Mouse (Mus musculus) gastrocnemius, adult 8-10 months (tissue): ENCODE measurements around the gene Cul1. TPM values are rescaled to one million over a fixed set of nuclear protein-coding genes. Genes with fewer than 3 reads are reported as not detected.

Experiments used
- DNase-seq, 2 experiments: peaks; one replicate each; pipeline ENCODE4 v3.0.0; 2022; ENCODE audit warnings: low spot score in 2 of 2
- total RNA-seq, 4 experiments: library from RNA; stranded (reverse); gene quantifications; 2 replicates each; pipeline ENCODE4 v1.2.4; 2022

The Cul1 gene
- total RNA-seq, 4 experiments from 2014 or later, result 61.5 to 72.4 (median 69.9) TPM

- DNase-seq, result no peak
Observed at GRCm38 (mm10) chr6:47472444-47472843, 19.2 kb downstream of the Cul1 start.

- no peak for DNase-seq
Observed at GRCm38 (mm10) chr6:47482027-47482426, 28.8 kb downstream of the Cul1 start.

- no peak for DNase-seq
Observed at GRCm38 (mm10) chr6:47494562-47494961, 41.4 kb downstream of the Cul1 start.

GRCm38 (mm10) chr6:47520030-47520429 lies 66.8 kb downstream of the Cul1 start:
- DNase-seq, result no peak

GRCm38 (mm10) chr6:47522431-47522830 lies 69.2 kb downstream of the Cul1 start:
- DNase-seq, result no peak

GRCm38 (mm10) chr6:47525041-47525440 lies 71.8 kb downstream of the Cul1 start:
- no peak for DNase-seq

GRCm38 (mm10) chr6:47526446-47526845 lies 73.2 kb downstream of the Cul1 start:
- DNase-seq, result no peak

GRCm38 (mm10) chr6:47527129-47527528 lies 73.9 kb downstream of the Cul1 start:
- DNase-seq, result no peak

- no peak for DNase-seq
Observed at GRCm38 (mm10) chr6:47527655-47528054, 74.5 kb downstream of the Cul1 start.

GRCm38 (mm10) chr6:47532547-47532946 lies 79.3 kb downstream of the Cul1 start:
- no peak for DNase-seq

GRCm38 (mm10) chr6:47535333-47535732 lies 82.1 kb downstream of the Cul1 start:
- no peak for DNase-seq

GRCm38 (mm10) chr6:47552280-47552679 lies 99.1 kb downstream of the Cul1 start:
- no peak for DNase-seq

GRCm38 (mm10) chr6:47559287-47559686 lies 106.1 kb downstream of the Cul1 start:
- no peak for DNase-seq

GRCm38 (mm10) chr6:47560407-47560806 lies 107.2 kb downstream of the Cul1 start:
- no peak for DNase-seq

GRCm38 (mm10) chr6:47560846-47561245 lies 107.6 kb downstream of the Cul1 start:
- DNase-seq, result no peak

- DNase-seq, result no peak
Observed at GRCm38 (mm10) chr6:47561426-47561825, 108.2 kb downstream of the Cul1 start.

GRCm38 (mm10) chr6:47565326-47566035 lies 112.3 kb downstream of the Cul1 start:
- DNase-seq, result no peak

- DNase-seq, result no peak
Observed at GRCm38 (mm10) chr6:47572887-47573286, 119.7 kb downstream of the Cul1 start.

Other genes starting within 250 kb of the Cul1 start
- 1 to 10 TPM; 6.3 to 7.3 (median 6.6) TPM for gene Ezh2, start 141.9 kb downstream of the Cul1 start, total RNA-seq